Mouse (Mus musculus) thymus, postnatal 0 days (tissue): ENCODE measurements around the gene Mthfsd. TPM values are rescaled to one million over a fixed set of nuclear protein-coding genes. Genes with fewer than 3 reads are reported as not detected.

ENCODE experiments used
- DNase-seq: peaks from one replicate; pipeline ENCODE4 v3.0.0-alpha.2; 2015; ENCODE audit warnings: low spot score
- polyA plus RNA-seq: library from polyadenylated mRNA; unstranded; fragments of >200 nt; fragmentation: Nextera tagmentation; extraction: Ambion mirVana; gene quantifications from 2 replicates; pipeline ENCODE4 v1.2.1, GENCODE M21; 2015

The Mthfsd gene
- polyA plus RNA-seq, 1 experiment from 2014 or later, result 36.4 TPM

GRCm38 (mm10) chr8:121089631-121090380, 18.4 kb downstream of the Mthfsd start:
- DNase-seq, result no peak

- no peak for DNase-seq
These were observed 19.1 kb downstream of the Mthfsd start for GRCm38 (mm10) chr8:121088871-121089630.

DNA sequence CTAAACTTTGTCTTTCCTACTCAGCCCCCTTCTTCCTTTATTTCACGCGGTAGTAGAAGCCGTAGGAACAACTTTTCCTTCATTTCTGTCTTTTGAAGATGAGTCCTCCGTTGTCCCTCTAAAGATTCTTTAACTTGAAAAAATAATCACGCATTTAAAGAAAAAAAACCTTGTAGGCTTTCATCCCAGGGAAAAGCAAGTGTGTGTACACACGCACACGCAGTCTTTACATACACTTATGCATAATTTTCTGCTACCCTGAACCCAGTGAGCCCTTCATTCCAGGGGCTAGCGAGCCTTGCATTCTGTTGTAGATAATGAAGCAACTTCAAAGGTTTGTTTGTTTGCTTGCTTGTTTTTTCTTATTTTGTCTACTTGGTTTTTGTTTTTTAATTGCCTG, 19.9 kb downstream of the Mthfsd start:
- DNase-seq, result no peak

GRCm38 (mm10) chr8:121086004-121086900, 21.9 kb downstream of the Mthfsd start:
- no peak for DNase-seq

DNA sequence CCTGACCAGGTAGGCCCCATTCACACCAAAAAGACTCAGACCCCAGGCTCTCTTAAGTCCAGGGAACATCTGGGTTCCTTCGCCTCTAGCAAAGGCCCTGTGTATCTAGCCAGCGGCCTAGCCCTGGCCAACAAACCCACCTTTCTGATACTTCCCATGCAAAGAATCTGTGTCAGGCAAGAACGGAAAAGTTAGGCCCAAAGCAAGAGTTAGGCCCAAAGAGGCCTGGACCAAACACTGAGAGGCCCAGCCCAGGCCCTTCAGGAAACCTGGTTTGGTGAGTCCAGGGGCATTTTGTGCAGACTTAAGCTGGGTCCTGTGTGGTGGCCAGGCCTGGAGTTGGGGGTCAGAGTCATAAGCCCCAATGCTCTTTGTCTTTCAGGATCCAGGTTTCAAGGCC, 22.6 kb downstream of the Mthfsd start:
- no peak for DNase-seq

- no peak for DNase-seq
These were observed 23.2 kb downstream of the Mthfsd start for GRCm38 (mm10) chr8:121085011-121085410.

DNA sequence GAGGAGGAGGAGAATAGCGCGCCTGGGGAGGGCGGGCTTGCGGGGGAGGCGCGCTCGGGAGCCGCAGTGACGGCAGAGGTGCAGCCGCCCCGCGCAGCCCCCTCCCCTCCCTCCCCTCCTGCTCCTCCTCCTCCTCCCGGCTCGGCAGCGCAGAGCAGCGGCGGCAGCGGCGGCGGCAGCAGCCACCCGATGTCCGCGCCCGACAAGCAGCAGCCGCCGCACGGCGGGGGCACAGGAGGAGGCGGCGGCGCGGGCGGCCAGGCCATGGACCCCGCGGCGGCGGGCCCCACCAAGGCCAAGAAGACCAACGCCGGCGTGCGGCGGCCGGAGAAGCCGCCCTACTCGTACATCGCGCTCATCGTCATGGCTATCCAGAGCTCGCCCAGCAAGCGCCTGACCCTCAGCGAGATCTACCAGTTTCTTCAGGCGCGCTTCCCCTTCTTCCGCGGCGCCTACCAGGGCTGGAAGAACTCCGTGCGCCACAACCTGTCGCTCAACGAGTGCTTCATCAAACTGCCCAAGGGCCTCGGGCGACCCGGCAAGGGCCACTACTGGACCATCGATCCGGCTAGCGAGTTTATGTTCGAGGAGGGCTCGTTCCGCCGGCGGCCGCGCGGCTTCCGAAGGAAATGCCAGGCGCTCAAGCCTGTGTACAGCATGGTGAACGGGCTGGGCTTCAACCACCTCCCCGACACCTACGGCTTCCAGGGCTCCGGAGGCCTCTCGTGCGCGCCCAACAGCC, 23.8 kb downstream of the Mthfsd start, which contains the start of gene Foxf1:
Foxf1 (plus strand) TSS at position 177 of the 742 bp plus-strand sequence.
- no peak for DNase-seq

GRCm38 (mm10) chr8:121083936-121084209, 24.3 kb downstream of the Mthfsd start:
- DNase-seq, result no peak

DNA sequence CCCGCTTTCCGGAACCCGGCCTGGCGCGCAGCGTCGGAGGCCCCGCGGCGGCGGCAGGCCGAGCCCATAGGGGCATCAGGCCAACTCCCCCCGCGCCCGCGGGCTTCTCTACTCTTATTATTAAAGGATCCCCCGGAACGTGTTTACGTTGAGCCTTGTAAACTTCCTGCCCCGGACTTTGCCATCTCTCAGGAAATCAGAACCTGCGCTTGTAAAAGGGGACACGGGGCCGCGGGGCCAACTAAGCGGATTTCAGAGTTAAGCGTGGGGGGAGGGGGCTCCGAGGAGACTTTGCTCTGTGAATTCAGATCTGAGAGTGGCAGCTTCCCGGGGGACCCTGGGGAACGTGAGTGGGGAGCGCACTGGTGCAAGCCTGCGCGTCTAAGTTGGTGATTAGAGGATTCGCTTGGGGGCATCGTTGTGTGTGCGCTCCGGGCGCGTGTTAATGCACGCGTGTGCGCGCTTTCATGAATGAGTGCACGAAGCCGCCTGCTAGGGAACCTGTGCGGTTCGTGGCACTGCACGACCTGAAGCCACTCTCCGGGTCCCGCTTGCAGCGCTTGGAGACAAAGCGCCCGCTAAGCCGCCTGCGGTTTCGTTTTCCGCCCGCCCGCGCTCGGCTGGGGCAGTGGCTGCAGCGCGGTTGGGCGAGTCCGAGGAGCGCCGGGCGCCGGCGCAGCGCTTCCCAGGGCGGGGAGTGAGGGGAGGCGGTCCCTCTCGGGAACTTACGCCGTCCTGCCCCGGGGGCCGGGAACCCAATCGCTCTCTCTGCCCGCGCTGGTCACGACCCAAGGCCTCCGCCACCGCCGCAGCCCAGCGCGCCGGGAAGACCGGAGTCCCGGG, 24.9 kb downstream of the Mthfsd start:
- DNase-seq, result no peak

- DNase-seq, result no peak
These were observed 25.7 kb downstream of the Mthfsd start for GRCm38 (mm10) chr8:121082218-121083092.

DNA sequence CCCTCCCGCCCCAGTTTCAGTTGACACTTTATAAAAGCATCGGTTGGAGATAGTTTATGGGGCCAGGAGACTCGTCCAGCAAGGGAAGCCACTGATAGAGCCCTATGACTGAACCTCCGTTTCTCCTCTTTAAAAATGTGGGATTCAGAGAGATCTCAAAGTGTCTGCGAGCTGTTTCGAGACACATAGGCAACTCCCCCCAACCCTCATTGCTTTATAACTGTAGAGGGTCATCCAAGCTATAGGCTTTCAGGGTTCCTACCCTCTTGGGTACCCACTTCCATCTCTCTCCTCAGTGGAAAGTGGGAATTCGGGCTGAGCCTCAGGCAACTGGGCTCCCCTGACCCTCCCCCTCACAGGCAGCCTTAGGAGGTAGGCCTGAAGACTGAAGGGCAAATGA, 26.8 kb downstream of the Mthfsd start:
- no peak for DNase-seq

DNA sequence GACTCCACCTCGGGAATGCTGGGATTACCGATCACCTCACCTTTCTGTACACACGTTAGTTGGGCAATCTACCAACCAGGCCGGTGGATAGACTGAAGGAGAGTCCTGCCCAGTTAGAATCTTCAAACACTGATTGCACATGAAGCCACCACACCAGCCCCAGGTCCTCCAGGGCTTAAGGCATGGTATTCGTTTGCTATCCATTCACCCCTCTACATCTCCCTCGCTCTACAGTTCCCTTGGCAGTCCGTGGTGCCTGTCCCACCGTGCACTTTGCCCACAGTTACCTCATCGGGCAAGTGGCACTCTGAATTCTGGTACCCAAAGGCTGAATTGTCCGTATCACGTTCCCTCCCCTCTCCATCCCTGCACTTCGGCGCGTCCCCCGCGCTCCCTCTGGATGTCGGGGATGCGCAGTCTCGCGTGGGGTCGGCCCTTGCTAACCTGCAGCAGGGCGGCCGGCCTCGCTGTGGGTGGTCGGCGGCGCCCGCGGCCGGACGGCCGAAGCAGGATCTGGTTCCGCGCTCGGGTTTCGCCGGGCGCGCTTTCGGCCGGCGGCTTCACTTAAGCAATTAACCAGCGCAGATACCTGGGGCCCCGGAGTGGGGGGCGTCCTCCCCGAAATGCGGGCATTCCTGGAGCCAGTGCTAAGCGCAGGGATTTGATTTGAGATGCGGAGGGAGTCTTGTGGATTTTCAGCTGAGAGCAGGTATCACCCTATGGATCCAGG, 27.7 kb downstream of the Mthfsd start:
- DNase-seq, result no peak

DNA sequence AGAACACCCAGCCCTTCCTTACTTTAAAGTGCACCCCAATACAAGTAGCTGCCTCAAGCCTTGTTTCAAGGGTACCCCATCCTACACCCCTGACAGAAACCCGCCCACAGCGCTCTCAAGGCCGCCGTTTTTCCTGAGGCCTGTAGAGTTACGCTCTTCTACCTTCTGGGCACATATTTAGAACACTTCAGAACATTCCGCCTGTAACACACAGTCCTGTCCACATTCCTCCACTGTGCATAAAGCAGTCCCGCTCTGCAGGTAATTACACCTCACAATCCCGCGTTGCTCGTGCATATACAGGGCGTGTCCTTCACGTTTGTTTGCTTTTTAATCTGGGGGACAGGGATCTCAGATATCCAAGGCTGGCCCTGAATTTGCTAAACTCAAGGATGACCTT, 28.2 kb downstream of the Mthfsd start:
- DNase-seq, result no peak

- no peak for DNase-seq
These were observed 29.0 kb downstream of the Mthfsd start for GRCm38 (mm10) chr8:121079201-121079600.

DNA sequence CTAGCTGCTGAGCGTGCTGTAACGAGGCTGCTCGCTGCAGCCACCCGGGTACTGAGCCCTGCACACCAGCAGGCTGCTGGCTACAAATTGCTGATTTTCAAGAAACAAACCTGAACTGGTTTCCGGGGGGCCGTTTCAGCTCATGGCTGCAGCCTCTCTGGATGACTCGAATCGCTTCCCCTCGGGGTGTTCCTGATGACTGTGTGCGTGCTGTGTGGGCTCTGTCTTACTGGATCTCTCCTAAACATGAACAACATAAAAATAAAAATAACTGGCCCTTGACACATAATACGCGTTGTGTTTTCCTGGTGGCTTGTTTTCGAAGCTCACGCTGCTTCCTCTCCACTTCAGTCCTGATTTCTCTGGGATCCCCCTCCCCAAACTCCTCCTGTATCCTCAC, 29.5 kb downstream of the Mthfsd start:
- DNase-seq, result no peak

GRCm38 (mm10) chr8:121076555-121076954, 31.6 kb downstream of the Mthfsd start:
- DNase-seq, result no peak

DNA sequence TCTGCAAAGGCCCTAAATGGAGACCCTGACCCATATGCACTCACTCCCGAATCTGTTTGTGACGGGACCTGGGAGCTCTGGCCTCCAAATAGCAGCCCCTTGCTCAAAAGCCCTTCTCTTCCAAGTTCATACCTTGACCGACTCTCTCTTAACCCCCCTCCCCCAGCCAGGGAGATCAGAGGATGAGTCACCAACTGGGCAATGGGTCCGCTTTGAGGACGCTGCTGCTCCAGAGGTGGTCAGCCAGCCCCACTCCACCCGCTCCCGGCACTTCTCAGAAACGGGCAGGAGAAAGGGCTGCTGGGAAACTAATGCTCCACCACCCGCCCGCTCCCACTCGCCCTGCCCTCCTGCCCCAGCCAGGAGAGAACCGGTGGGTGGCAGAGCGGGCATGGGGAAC, 32.3 kb downstream of the Mthfsd start:
- DNase-seq, result no peak

DNA sequence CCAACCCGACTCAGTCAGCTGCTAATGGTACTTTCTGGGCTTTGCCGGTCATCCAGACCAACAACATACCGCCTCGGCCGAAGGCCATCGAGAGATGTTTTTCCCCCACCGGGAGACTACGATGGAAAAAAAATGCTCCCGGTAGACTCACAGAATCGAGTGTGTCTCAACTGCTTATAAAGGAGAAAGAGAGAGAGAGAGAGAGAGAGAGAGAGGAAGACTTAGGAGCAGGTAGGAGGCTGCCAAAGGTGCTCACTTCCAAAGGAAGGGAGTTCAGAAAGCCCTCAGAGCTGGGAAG, 33.4 kb downstream of the Mthfsd start:
- no peak for DNase-seq
